Mouse (Mus musculus) MEL (cell line): Measurements from ENCODE around the gene Nell1. TPM values are rescaled to one million over a fixed set of nuclear protein-coding genes. Genes with fewer than 3 reads are reported as not detected.

Experiments
- DNase-seq: peaks from one replicate; pipeline ENCODE4 v3.0.0; 2011; ENCODE audit warnings: low read depth, low spot score
- H3K27ac ChIP-seq: 2 replicates; pipeline ENCODE4 v1.5.1; 2012; ENCODE audit warnings: low read depth, mild to moderate bottlenecking, control low read depth, low read length, moderate library complexity; ENCODE audit not compliant: control insufficient read depth
- H3K27me3 ChIP-seq, 2 experiments: fragments of 150-350 bp in 1 of 2; sonication (generic) in 1 of 2; 2 replicates each; pipeline ENCODE4 v1.6.1; 2012; ENCODE audit warnings: low read length in 2 of 2, mild to moderate bottlenecking in 2 of 2, improper control_type of control experiment in 1 of 2, moderate library complexity in 1 of 2; ENCODE audit not compliant: insufficient read depth in 2 of 2, control insufficient read depth in 1 of 2
- H3K36me3 ChIP-seq, 2 experiments: 2 replicates each; pipeline ENCODE4 v1.6.1; 2012 to 2014; ENCODE audit warnings: low read length in 2 of 2, improper control_type of control experiment in 1 of 2, inconsistent platforms in 1 of 2, mild to moderate bottlenecking in 1 of 2; ENCODE audit not compliant: insufficient read depth in 2 of 2, control insufficient read depth in 1 of 2
- H3K4me1 ChIP-seq, 2 experiments: fragments of 150-350 bp in 1 of 2; sonication (generic) in 1 of 2; 2 replicates each; pipeline ENCODE4 v1.6.1; 2012; ENCODE audit warnings: low read length in 2 of 2, improper control_type of control experiment in 1 of 2, mild to moderate bottlenecking in 1 of 2; ENCODE audit not compliant: insufficient read depth in 2 of 2, control insufficient read depth in 1 of 2
- H3K4me3 ChIP-seq, 2 experiments: fragments of 150-350 bp in 1 of 2; sonication (generic) in 1 of 2; 2 replicates each; pipeline ENCODE4 v1.5.1; 2012; ENCODE audit warnings: low read depth in 2 of 2, low read length in 2 of 2, mild to moderate bottlenecking in 2 of 2, moderate library complexity in 2 of 2, control low read depth in 1 of 2, improper control_type of control experiment in 1 of 2; ENCODE audit not compliant: control insufficient read depth in 1 of 2, insufficient read depth in 1 of 2
- H3K79me2 ChIP-seq: 2 replicates; pipeline ENCODE4 v1.6.1; 2012; ENCODE audit warnings: mild to moderate bottlenecking, low read length, moderate library complexity; ENCODE audit not compliant: control insufficient read depth, poor library complexity, insufficient read depth
- H3K9ac ChIP-seq: 2 replicates; pipeline ENCODE4 v1.6.1; 2012; ENCODE audit warnings: low read depth, mild to moderate bottlenecking, control low read depth, low read length, moderate library complexity; ENCODE audit not compliant: control insufficient read depth, poor library complexity, severe bottlenecking
- H3K9me3 ChIP-seq: fragments of 150-350 bp; sonication (generic); replicated peaks from 2 replicates; pipeline ENCODE4 v1.6.1; 2012; ENCODE audit warnings: mild to moderate bottlenecking, low read length, improper control_type of control experiment, moderate library complexity; ENCODE audit not compliant: insufficient read depth
- CHD1 ChIP-seq: IDR thresholded peaks from 2 replicates; pipeline ENCODE4 v1.6.1; 2012; ENCODE audit warnings: low read depth, mild to moderate bottlenecking, inconsistent platforms, low read length, improper control_type of control experiment
- CHD2 ChIP-seq: IDR thresholded peaks from 2 replicates; pipeline ENCODE4 v1.6.1; 2011; ENCODE audit warnings: low read length, improper control_type of control experiment
- CTCF ChIP-seq, 3 experiments: IDR thresholded peaks in 2 of 3; conservative IDR thresholded peaks in 1 of 3; 2 replicates each; pipeline ENCODE4 v1.5.1; 2011 to 2012; ENCODE audit warnings: low read length in 3 of 3, low read depth in 2 of 3, mild to moderate bottlenecking in 2 of 3, improper control_type of control experiment in 1 of 3, inconsistent platforms in 1 of 3, mixed read lengths in 1 of 3, moderate library complexity in 1 of 3; ENCODE audit not compliant: control insufficient read depth in 1 of 3, insufficient read depth in 1 of 3, poor library complexity in 1 of 3, severe bottlenecking in 1 of 3
- E2F4 ChIP-seq: IDR thresholded peaks from 2 replicates; pipeline ENCODE4 v1.6.1; 2011; ENCODE audit warnings: low read depth, low read length, improper control_type of control experiment, borderline replicate concordance
- ELF1 ChIP-seq: IDR thresholded peaks from 2 replicates; pipeline ENCODE4 v1.6.1; 2014; ENCODE audit warnings: low read depth, mild to moderate bottlenecking, inconsistent platforms, low read length, improper control_type of control experiment, moderate library complexity
- GABPA ChIP-seq: IDR thresholded peaks from 2 replicates; pipeline ENCODE4 v1.6.1; 2012; ENCODE audit warnings: low read depth, mild to moderate bottlenecking, inconsistent platforms, low read length, improper control_type of control experiment, moderate library complexity
- HCFC1 ChIP-seq: IDR thresholded peaks from 2 replicates; pipeline ENCODE4 v1.6.1; 2012; ENCODE audit warnings: low read depth, mild to moderate bottlenecking, inconsistent platforms, low read length, improper control_type of control experiment, moderate library complexity
- JUND ChIP-seq: IDR thresholded peaks from 2 replicates; pipeline ENCODE4 v1.6.1; 2011; ENCODE audit warnings: low read depth, mild to moderate bottlenecking, improper control_type of control experiment, low read length
- KAT2A ChIP-seq: conservative IDR thresholded peaks from 2 replicates; pipeline ENCODE4 v1.6.1; 2012; ENCODE audit warnings: low read depth, low read length, improper control_type of control experiment, inconsistent platforms
- MAX ChIP-seq: IDR thresholded peaks from 2 replicates; pipeline ENCODE4 v1.6.1; 2011; ENCODE audit warnings: low read length, improper control_type of control experiment
- MEF2A ChIP-seq: IDR thresholded peaks from 2 replicates; pipeline ENCODE4 v1.6.1; 2014; ENCODE audit warnings: low read depth, mild to moderate bottlenecking, inconsistent platforms, low read length, improper control_type of control experiment; ENCODE audit not compliant: poor library complexity, insufficient replicate concordance, severe bottlenecking; ENCODE audit errors: extremely low read depth
- MXI1 ChIP-seq: IDR thresholded peaks from 2 replicates; pipeline ENCODE4 v1.6.1; 2011; ENCODE audit warnings: mild to moderate bottlenecking, low read depth, low read length, improper control_type of control experiment
- MYB ChIP-seq: IDR thresholded peaks from 2 replicates; pipeline ENCODE4 v1.6.1; 2011; ENCODE audit warnings: mild to moderate bottlenecking, low read depth, low read length, improper control_type of control experiment
- MYC ChIP-seq: IDR thresholded peaks from 2 replicates; pipeline ENCODE4 v1.6.1; 2011; ENCODE audit warnings: low read depth, mild to moderate bottlenecking, low read length, improper control_type of control experiment, moderate library complexity
- NELFE ChIP-seq: IDR thresholded peaks from 2 replicates; pipeline ENCODE4 v1.6.1; 2011; ENCODE audit warnings: low read depth, low read length, improper control_type of control experiment
- NRF1 ChIP-seq: IDR thresholded peaks from 2 replicates; pipeline ENCODE4 v1.6.1; 2014; ENCODE audit warnings: low read depth, mild to moderate bottlenecking, inconsistent platforms, low read length, improper control_type of control experiment, moderate library complexity; ENCODE audit not compliant: poor library complexity, insufficient read depth, severe bottlenecking
- RAD21 ChIP-seq: IDR thresholded peaks from 2 replicates; pipeline ENCODE4 v1.6.1; 2011; ENCODE audit warnings: mild to moderate bottlenecking, low read depth, low read length, improper control_type of control experiment
- RCOR1 ChIP-seq: IDR thresholded peaks from 2 replicates; pipeline ENCODE4 v1.6.1; 2012; ENCODE audit warnings: low read depth, mild to moderate bottlenecking, inconsistent platforms, low read length, improper control_type of control experiment
- TAL1 ChIP-seq: IDR thresholded peaks from 2 replicates; pipeline ENCODE4 v1.6.1; 2012; ENCODE audit warnings: mild to moderate bottlenecking, inconsistent platforms, low read length, moderate library complexity, mixed read lengths
- TBP ChIP-seq: IDR thresholded peaks from 2 replicates; pipeline ENCODE4 v1.8.0; 2011; ENCODE audit warnings: low read depth, low read length, improper control_type of control experiment
- TCF12 ChIP-seq: IDR thresholded peaks from 2 replicates; pipeline ENCODE4 v1.6.1; 2014; ENCODE audit warnings: low read depth, mild to moderate bottlenecking, inconsistent platforms, low read length, improper control_type of control experiment, moderate library complexity
- UBTF ChIP-seq: IDR thresholded peaks from 2 replicates; pipeline ENCODE4 v1.6.1; 2012; ENCODE audit warnings: low read depth, mild to moderate bottlenecking, inconsistent platforms, low read length, improper control_type of control experiment, moderate library complexity, borderline replicate concordance; ENCODE audit not compliant: insufficient read depth
- USF2 ChIP-seq, 2 experiments: IDR thresholded peaks; 2 replicates each; pipeline ENCODE4 v1.6.1; 2011 to 2012; ENCODE audit warnings: improper control_type of control experiment in 2 of 2, low read length in 2 of 2, borderline replicate concordance in 1 of 2, inconsistent platforms in 1 of 2, low read depth in 1 of 2, mild to moderate bottlenecking in 1 of 2; ENCODE audit not compliant: insufficient read depth in 1 of 2
- ZMIZ1 ChIP-seq: IDR thresholded peaks from 2 replicates; pipeline ENCODE4 v1.6.1; 2012; ENCODE audit warnings: low read depth, mild to moderate bottlenecking, inconsistent platforms, low read length, improper control_type of control experiment, moderate library complexity
- polyA plus RNA-seq, 2 experiments: library from polyadenylated mRNA; stranded (reverse) in 1 of 2; unstranded in 1 of 2; fragments of >175 nt in 1 of 2; fragments of >200 nt in 1 of 2; gene quantifications; 2 replicates each; pipeline versions ENCODE4 v1.2.1 to v1.2.4; 2012; ENCODE audit warnings: low replicate concordance in 2 of 2, low read depth in 1 of 2; ENCODE audit not compliant: insufficient read length in 2 of 2, insufficient read depth in 1 of 2, missing spikeins in 1 of 2
- total RNA-seq: library from RNA; depleted of rRNA; stranded (reverse); fragments of 300-350 nt; gene quantifications from 2 replicates; pipeline ENCODE4 v1.2.3, GENCODE M21; 2012

Gene Nell1
- total and polyA plus RNA-seq, 3 experiments = not detected

GRCm38 (mm10) chr7:50549572-50549971, 574.9 kb downstream of the Nell1 start:
- Histone ChIP-seq H3K4me3 (no peak overlapping the region), H3K36me3 (no peaks in the 10 kb centered on the region), H3K4me1 (no peaks in the 10 kb centered on the region), H3K79me2 (no peaks in the 10 kb centered on the region), H3K27ac (no peak overlapping the region), H3K9ac (no peak overlapping the region), H3K9me3 (no peaks in the 10 kb centered on the region), H3K27me3 (no peaks in the 10 kb centered on the region)
- TF ChIP-seq JUND = no peak
- TF ChIP-seq TCF12 = no peak
- no peak for TF ChIP-seq KAT2A
- no peak for TF ChIP-seq UBTF
- TF ChIP-seq E2F4 = no peak
- TF ChIP-seq TBP = no peak
- no peak for TF ChIP-seq HCFC1
- no peak for TF ChIP-seq ZMIZ1
- TF ChIP-seq TAL1 = no peak
- TF ChIP-seq MEF2A = no peak
- no peak for TF ChIP-seq NELFE
- DNase-seq = no peak

GRCm38 (mm10) chr7:50551426-50551825, 576.8 kb downstream of the Nell1 start:
- H3K9me3 ChIP-seq = no peaks in the 10 kb centered on the region
- H3K4me1 ChIP-seq = no peaks in the 10 kb centered on the region
- no peaks in the 10 kb centered on the region for H3K79me2 ChIP-seq
- no peaks in the 10 kb centered on the region for H3K27me3 ChIP-seq
- H3K4me3 ChIP-seq = no peak overlapping the region
- no peak for DNase-seq
- H3K9ac ChIP-seq = no peak overlapping the region
- no peaks in the 10 kb centered on the region for H3K36me3 ChIP-seq
- no peak overlapping the region for H3K27ac ChIP-seq
- TF ChIP-seq CTCF (IDR thresholded peaks at IDR 0.05 in 2 of 3, conservative IDR thresholded peaks at IDR 0.05 in 1 of 3; ENCODE audit: control insufficient read depth in 1 of 3, insufficient read depth in 1 of 3, low read depth in 2 of 3, low read length in 3 of 3, poor library complexity in 1 of 3, severe bottlenecking in 1 of 3) (no peak), ELF1 (no peak), CHD2 (no peak), NRF1 (no peak), GABPA (no peak), USF2 (IDR thresholded peaks at IDR 0.05; ENCODE audit: borderline replicate concordance in 1 of 2, insufficient read depth in 1 of 2, low read depth in 1 of 2, low read length in 2 of 2) (no peak), NELFE (no peak), TCF12 (no peak), ZMIZ1 (no peak), E2F4 (no peak), MAX (no peak), MXI1 (no peak), RCOR1 (no peak), RAD21 (no peak), CHD1 (no peak), KAT2A (no peak), MYC (no peak), MYB (no peak), TBP (no peak)
